Mouse (Mus musculus): ENCODE results near the gene Olfr1049. TPM values are rescaled to one million over a fixed set of nuclear protein-coding genes. Genes with fewer than 3 reads are reported as not detected.
"Not testable (repeated sequence)": the region's sequence is repeated elsewhere in the genome, so short reads cannot be mapped to it uniquely, and the experiment has no call there.

The Olfr1049 gene
- total RNA-seq (2021), result not detected
- long read RNA-seq, experiment 1, result 0 reads
- long read RNA-seq, experiment 2, result 0 reads

DNA sequence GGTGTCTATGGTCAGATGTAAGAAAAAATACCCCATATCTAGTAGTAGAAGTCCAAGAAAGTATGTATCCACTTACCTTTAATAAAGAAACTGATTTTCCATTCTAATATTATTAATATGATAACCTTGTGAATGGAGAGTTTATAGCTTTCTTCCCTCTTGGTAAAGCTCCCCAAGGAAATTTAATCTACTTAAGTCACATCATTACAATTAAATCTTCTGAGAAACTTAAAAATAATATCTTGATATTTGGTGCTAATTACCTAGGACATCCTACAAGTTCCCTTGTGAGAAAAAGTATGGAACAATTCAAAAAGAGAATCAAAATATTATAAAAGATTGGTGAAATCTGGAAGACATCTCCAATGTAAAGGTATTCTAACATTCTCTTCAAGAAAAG, at the start of gene Olfr1049:
Gene Olfr1049, minus strand, starts transcription at position 101 of the 400 bp plus-strand sequence.
- DNase-seq (ENCODE audit: low spot score in 2 of 2), result not testable (repeated sequence)

DNA sequence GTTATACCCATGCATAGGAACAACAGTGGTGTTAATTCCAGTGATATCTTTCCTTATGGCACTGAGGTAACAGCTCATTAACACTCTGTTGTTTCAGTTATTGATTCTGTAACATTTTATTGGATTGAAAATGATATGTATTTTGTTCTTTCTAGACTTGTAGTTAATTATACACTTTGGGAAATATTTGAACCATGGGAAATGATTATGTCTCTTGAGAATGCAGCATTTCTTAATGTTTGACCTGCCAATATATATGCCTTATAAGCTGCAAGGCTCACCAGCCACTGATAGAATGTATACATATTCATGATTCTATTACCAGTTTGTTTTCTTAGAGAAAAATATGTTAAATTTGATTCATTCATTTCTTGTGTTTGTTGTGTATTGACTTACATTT, 34.0 kb upstream of the Olfr1049 start, which contains the start of gene Olfr1052:
Gene Olfr1052, plus strand, starts transcription at position 301 of the 400 bp plus-strand sequence.
- no peak for DNase-seq (ENCODE audit: low spot score in 2 of 2)

DNA sequence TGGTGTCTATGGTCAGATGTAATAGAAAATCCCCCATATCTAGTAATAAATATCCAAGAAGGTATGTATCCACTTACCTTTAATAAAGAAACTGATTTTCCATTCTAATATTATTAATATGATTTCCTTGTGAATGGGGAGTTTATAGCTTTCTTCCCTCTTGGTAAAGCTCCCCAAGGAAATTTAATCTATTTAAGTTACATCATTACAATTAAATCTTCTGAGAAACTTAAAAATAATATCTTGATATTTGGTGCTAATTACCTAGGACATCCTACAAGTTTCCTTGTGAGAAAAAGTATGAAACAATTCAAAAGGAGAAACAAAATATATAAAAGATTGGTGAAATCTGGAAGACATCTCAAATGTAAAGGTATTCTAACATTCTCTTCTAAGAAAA, 20.9 kb upstream of the Olfr1049 start, which contains the start of gene Olfr1051:
Gene Olfr1051, minus strand, starts transcription at position 101 of the 400 bp plus-strand sequence.
- DNase-seq (ENCODE audit: low spot score in 2 of 2), result not testable (repeated sequence)

DNA sequence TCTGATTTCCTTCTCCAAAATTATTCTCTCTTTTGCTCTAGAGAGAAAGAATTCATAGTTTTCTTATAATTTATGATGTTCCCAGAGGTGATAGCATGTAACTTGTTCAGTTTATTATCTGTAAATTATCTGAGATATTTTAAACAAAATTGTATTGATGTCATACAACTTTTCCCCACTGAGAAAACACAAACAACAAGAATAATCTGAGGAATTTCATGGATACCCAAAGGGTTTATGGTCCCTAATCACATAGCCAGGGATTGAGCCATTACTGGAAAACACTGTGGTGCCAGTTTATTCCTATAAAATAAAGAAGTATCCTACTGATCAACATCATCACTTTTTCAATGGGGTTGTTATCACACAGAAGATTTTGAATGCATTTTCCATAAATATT, 17.9 kb downstream of the Olfr1049 start, which contains the start of gene Olfr1048:
Gene Olfr1048, minus strand, starts transcription at position 101 of the 400 bp plus-strand sequence.
- no peak for DNase-seq (ENCODE audit: low spot score in 2 of 2)

DNA sequence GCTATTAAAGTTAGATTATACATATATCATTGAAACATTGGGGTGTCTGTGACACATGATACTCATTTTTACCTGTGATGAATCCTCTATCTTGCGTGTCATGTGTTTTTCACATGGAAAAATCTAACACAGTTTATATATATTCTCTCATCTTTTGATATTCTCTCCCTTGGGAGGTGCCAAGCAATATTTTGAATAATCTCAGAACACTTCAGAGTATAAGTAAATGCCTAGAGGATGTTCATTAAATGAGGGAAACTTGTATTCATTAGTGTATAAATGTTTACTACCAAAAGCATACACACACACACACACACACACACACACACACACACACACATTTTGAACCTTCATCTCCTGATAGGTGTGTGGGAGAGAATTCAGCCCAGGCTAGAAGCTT, 26.8 kb downstream of the Olfr1049 start, which contains the start of gene Olfr1047:
Gene Olfr1047, minus strand, starts transcription at position 101 of the 400 bp plus-strand sequence.
- no peak for DNase-seq (ENCODE audit: low spot score in 2 of 2)

DNA sequence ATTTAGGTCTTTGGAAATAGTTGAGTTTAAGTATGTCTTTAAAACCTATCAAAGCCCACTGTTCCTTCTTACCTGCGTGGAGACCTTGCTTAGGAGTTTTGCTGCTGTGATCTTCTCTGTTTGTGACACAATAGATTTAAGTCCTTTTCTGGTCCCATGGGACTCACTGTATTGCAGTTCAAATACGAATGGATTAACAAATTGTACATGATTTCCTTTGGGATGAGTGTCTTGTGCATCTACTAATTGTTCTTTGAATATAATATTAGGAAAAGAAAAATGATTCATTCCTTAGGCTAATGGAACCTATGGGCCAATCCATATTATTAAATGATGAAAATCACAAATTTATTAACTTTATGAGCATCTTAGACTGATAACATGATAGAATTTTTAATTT, 38.9 kb downstream of the Olfr1049 start, which contains the start of gene Olfr1046:
Gene Olfr1046, minus strand, starts transcription at position 101 of the 400 bp plus-strand sequence.
- DNase-seq (ENCODE audit: low spot score in 2 of 2), result no peak

Other genes starting within 250 kb of the Olfr1049 start
- gene Olfr1033, start 237.7 kb downstream of the Olfr1049 start, total RNA-seq (2021), result 1 to 10 TPM; 3.5 to 4.1 TPM
- under 1 TPM; 0.10 to 0.27 TPM for gene Olfr1034, start 212.5 kb downstream of the Olfr1049 start, total RNA-seq (2021)
- not detected for gene Olfr1036, start 184.3 kb downstream of the Olfr1049 start, total RNA-seq (2021)
- gene Olfr1037, start 170.9 kb downstream of the Olfr1049 start, total RNA-seq (2021), result not detected
- gene Olfr1039, start 122.4 kb downstream of the Olfr1049 start, total RNA-seq (2021), result not detected
- not detected for gene Olfr1040, start 111.6 kb downstream of the Olfr1049 start, total RNA-seq (2021)
- not detected for gene Olfr1042, start 96.5 kb downstream of the Olfr1049 start, total RNA-seq (2021)
- gene Olfr1043, start 90.8 kb downstream of the Olfr1049 start, total RNA-seq (2021), result not detected
- not detected for gene Olfr1044, start 80.5 kb downstream of the Olfr1049 start, total RNA-seq (2021)
- not detected for gene Olfr52, start 72.6 kb downstream of the Olfr1049 start, total RNA-seq (2021)
- not detected for gene Olfr1045, start 55.3 kb downstream of the Olfr1049 start, total RNA-seq (2021)
- not detected for gene Olfr1046, start 39.0 kb downstream of the Olfr1049 start, total RNA-seq (2021)
- not detected for gene Olfr1047, start 26.9 kb downstream of the Olfr1049 start, total RNA-seq (2021)
- not detected for gene Olfr1048, start 18.0 kb downstream of the Olfr1049 start, total RNA-seq (2021)
- not detected for gene Olfr1051, start 20.8 kb upstream of the Olfr1049 start, total RNA-seq (2021)
- gene Olfr1052, start 34.1 kb upstream of the Olfr1049 start, total RNA-seq (2021), result not detected
- gene Olfr1053, start 57.0 kb upstream of the Olfr1049 start, total RNA-seq (2021), result not detected
- not detected for gene Olfr1054, start 77.1 kb upstream of the Olfr1049 start, total RNA-seq (2021)
- gene Olfr1055, start 92.0 kb upstream of the Olfr1049 start, total RNA-seq (2021), result not detected
- gene Olfr1056, start 104.1 kb upstream of the Olfr1049 start, total RNA-seq (2021), result not detected
- gene Olfr1057, start 120.1 kb upstream of the Olfr1049 start, total RNA-seq (2021), result not detected
- not detected for gene Olfr1058, start 130.2 kb upstream of the Olfr1049 start, total RNA-seq (2021)
- not detected for gene Olfr1061, start 155.7 kb upstream of the Olfr1049 start, total RNA-seq (2021)
- gene Olfr1062, start 168.4 kb upstream of the Olfr1049 start, total RNA-seq (2021), result not detected
- not detected for gene Olfr1065, start 192.3 kb upstream of the Olfr1049 start, total RNA-seq (2021)
- not detected for gene Olfr1066, start 197.9 kb upstream of the Olfr1049 start, total RNA-seq (2021)
- not detected for gene Olfr228, start 229.1 kb upstream of the Olfr1049 start, total RNA-seq (2021)

Measured in adrenal gland, adult 18-20 months (tissue).